Mouse (Mus musculus) kidney, adult 2 months (tissue): ENCODE data around the gene Cdc14b.

Source experiments
- CTCF ChIP-seq: fragments of 200-500 bp; conservative IDR thresholded peaks from 2 replicates; pipeline ENCODE4 v1.5.1; 2011; ENCODE audit warnings: low read depth, mild to moderate bottlenecking, control low read depth, low read length, moderate library complexity, mixed read lengths; ENCODE audit not compliant: insufficient read depth, insufficient read length
- POLR2A ChIP-seq: fragments of 200-500 bp; IDR thresholded peaks from one replicate; pipeline ENCODE4 v1.6.1; 2011; ENCODE audit warnings: low read depth, low read length, control low read depth

DNA sequence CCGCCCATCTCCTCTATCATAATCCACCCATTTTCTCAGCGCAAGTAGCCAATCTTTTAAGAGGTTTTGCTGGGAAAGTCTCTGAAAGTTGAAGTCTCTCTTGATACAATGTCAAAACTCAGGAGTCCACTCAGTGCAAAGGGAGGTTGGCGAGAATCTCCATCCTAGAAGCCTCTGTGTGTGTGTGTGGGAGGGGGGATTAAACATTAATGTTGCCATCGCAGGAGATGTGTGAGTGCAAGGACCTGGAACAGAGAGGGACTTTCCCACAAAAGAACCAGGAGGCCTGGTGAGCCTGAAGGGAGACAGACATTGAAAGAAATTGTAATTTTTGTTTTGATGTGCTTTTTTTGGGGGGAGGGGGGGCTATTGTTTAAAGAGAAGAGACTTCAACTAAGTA, 76.8 kb downstream of the Cdc14b start:
- TF ChIP-seq CTCF = no peak
- no peak for TF ChIP-seq POLR2A
